Mouse (Mus musculus): ENCODE results near the gene F2r. TPM values are rescaled to one million over a fixed set of nuclear protein-coding genes. Genes with fewer than 3 reads are reported as not detected.
A peak's percentile ranks its signal among the peaks of the same experiment; 100 is the strongest.

The F2r gene
- polyA plus RNA-seq, 2 experiments = 38.5 to 77.2 TPM

- peak; percentile 14 for DNase-seq (ENCODE audit: low spot score)
- no peak overlapping the region for H3K27ac ChIP-seq (replicated peaks; ENCODE audit: low read depth, low read length)
- peak; percentile 28; the same call in 1 of the 2 replicates for ATAC-seq (ENCODE audit: low FRiP score, low read depth)
Measured at GRCm38 (mm10) chr13:95647248-95647647, 29.0 kb upstream of the F2r start.

GRCm38 (mm10) chr13:95646687-95647111 is 28.4 kb upstream of the F2r start:
- no peak for TF ChIP-seq POLR2A (IDR thresholded peaks at IDR 0.05; ENCODE audit: borderline replicate concordance, extremely low read depth, insufficient read depth, insufficient read length)
- Histone ChIP-seq H3K4me1 (ENCODE audit: control insufficient read depth, insufficient read depth, low read length) (peaks cover 13% of the 10 kb centered on the region), H3K4me2 (replicated peaks; ENCODE audit: low read depth, low read length, severe bottlenecking) (no peak overlapping the region), H3K4me3 (replicated peaks; ENCODE audit: low read length) (no peak overlapping the region), H3K9ac (ENCODE audit: low read depth, low read length, severe bottlenecking) (no peak overlapping the region), H3K27ac (replicated peaks; ENCODE audit: low read depth, low read length) (no peak overlapping the region), H3K27me3 (ENCODE audit: control insufficient read depth, insufficient read depth, low read length) (no peaks in the 10 kb centered on the region), H3K36me3 (ENCODE audit: control insufficient read depth, insufficient read depth, low read length) (peaks cover 5% of the 10 kb centered on the region), H3K9me3 (ENCODE audit: control insufficient read depth, low read length) (no peaks in the 10 kb centered on the region)
- DNase-seq (ENCODE audit: low spot score) = peak; percentile 53
- WGBS = 15% methylated on average over 9 of the region's 9 CpGs
- ATAC-seq (ENCODE audit: low FRiP score, low read depth) = peak; percentile 38; the same call in 1 of the 2 replicates

More at GRCm38 (mm10) chr13:95647248-95647647, 29.0 kb upstream of the F2r start:
- H3K36me3 ChIP-seq (ENCODE audit: control insufficient read depth, insufficient read depth, low read length) = peaks cover 5% of the 10 kb centered on the region
- no peak overlapping the region for H3K4me2 ChIP-seq (replicated peaks; ENCODE audit: low read depth, low read length, severe bottlenecking)
- 18% methylated on average over 4 of the region's 4 CpGs for WGBS
- H3K4me1 ChIP-seq (ENCODE audit: control insufficient read depth, insufficient read depth, low read length) = peaks cover 10% of the 10 kb centered on the region; the same call in 1 of the 2 replicates
- TF ChIP-seq POLR2A (IDR thresholded peaks at IDR 0.05; ENCODE audit: borderline replicate concordance, extremely low read depth, insufficient read depth, insufficient read length) = no peak
- H3K9ac ChIP-seq (ENCODE audit: low read depth, low read length, severe bottlenecking) = no peak overlapping the region
- H3K4me3 ChIP-seq (replicated peaks; ENCODE audit: low read length) = no peak overlapping the region
- no peaks in the 10 kb centered on the region for H3K9me3 ChIP-seq (ENCODE audit: control insufficient read depth, low read length)
- H3K27me3 ChIP-seq (ENCODE audit: control insufficient read depth, insufficient read depth, low read length) = no peaks in the 10 kb centered on the region

GRCm38 (mm10) chr13:95643740-95644139 is 25.5 kb upstream of the F2r start:
- DNase-seq (ENCODE audit: low spot score) (no peak), ATAC-seq (ENCODE audit: low FRiP score, low read depth) (no peak)
- H3K9ac ChIP-seq (ENCODE audit: low read depth, low read length, severe bottlenecking) = no peak overlapping the region
- H3K4me1 ChIP-seq (ENCODE audit: control insufficient read depth, insufficient read depth, low read length) = peaks cover 27% of the 10 kb centered on the region
- H3K27ac ChIP-seq (replicated peaks; ENCODE audit: low read depth, low read length) = peak overlapping the region; percentile 58; the same call in 1 of the 2 replicates
- WGBS = 28% methylated on average over 7 of the region's 7 CpGs
- no peak for TF ChIP-seq POLR2A (IDR thresholded peaks at IDR 0.05; ENCODE audit: borderline replicate concordance, extremely low read depth, insufficient read depth, insufficient read length)
- H3K4me3 ChIP-seq (replicated peaks; ENCODE audit: low read length) = no peak overlapping the region
- no peaks in the 10 kb centered on the region for H3K27me3 ChIP-seq (ENCODE audit: control insufficient read depth, insufficient read depth, low read length)
- H3K9me3 ChIP-seq (ENCODE audit: control insufficient read depth, low read length) = no peaks in the 10 kb centered on the region
- H3K4me2 ChIP-seq (replicated peaks; ENCODE audit: low read depth, low read length, severe bottlenecking) = no peak overlapping the region
- peaks cover 5% of the 10 kb centered on the region for H3K36me3 ChIP-seq (ENCODE audit: control insufficient read depth, insufficient read depth, low read length)

GRCm38 (mm10) chr13:95641061-95641986 is 23.0 kb upstream of the F2r start:
- H3K36me3 ChIP-seq (ENCODE audit: control insufficient read depth, insufficient read depth, low read length) = peaks cover 9% of the 10 kb centered on the region
- H3K4me3 ChIP-seq (replicated peaks; ENCODE audit: low read length) = no peak overlapping the region
- no peak overlapping the region for H3K27ac ChIP-seq (replicated peaks; ENCODE audit: low read depth, low read length)
- ATAC-seq (ENCODE audit: low FRiP score, low read depth) (peak; percentile 27; the same call in 1 of the 2 replicates), DNase-seq (ENCODE audit: low spot score) (peak; percentile 66)
- WGBS = 74% methylated on average over 17 of the region's 17 CpGs
- H3K9ac ChIP-seq (ENCODE audit: low read depth, low read length, severe bottlenecking) = no peak overlapping the region
- TF ChIP-seq POLR2A (IDR thresholded peaks at IDR 0.05; ENCODE audit: borderline replicate concordance, extremely low read depth, insufficient read depth, insufficient read length) = no peak
- H3K4me2 ChIP-seq (replicated peaks; ENCODE audit: low read depth, low read length, severe bottlenecking) = no peak overlapping the region
- no peaks in the 10 kb centered on the region for H3K27me3 ChIP-seq (ENCODE audit: control insufficient read depth, insufficient read depth, low read length)
- peaks cover 24% of the 10 kb centered on the region for H3K4me1 ChIP-seq (ENCODE audit: control insufficient read depth, insufficient read depth, low read length)
- no peaks in the 10 kb centered on the region for H3K9me3 ChIP-seq (ENCODE audit: control insufficient read depth, low read length)

- H3K27me3 ChIP-seq (ENCODE audit: control insufficient read depth, insufficient read depth, low read length) = no peaks in the 10 kb centered on the region
- ATAC-seq (ENCODE audit: low FRiP score, low read depth) (no peak), DNase-seq (ENCODE audit: low spot score) (no peak)
- peaks cover 24% of the 10 kb centered on the region for H3K4me1 ChIP-seq (ENCODE audit: control insufficient read depth, insufficient read depth, low read length)
- H3K9me3 ChIP-seq (ENCODE audit: control insufficient read depth, low read length) = no peaks in the 10 kb centered on the region
- WGBS = 85% methylated on average over 1 of the region's 1 CpGs
- TF ChIP-seq POLR2A (IDR thresholded peaks at IDR 0.05; ENCODE audit: borderline replicate concordance, extremely low read depth, insufficient read depth, insufficient read length) = no peak
- no peak overlapping the region for H3K27ac ChIP-seq (replicated peaks; ENCODE audit: low read depth, low read length)
- no peak overlapping the region for H3K4me2 ChIP-seq (replicated peaks; ENCODE audit: low read depth, low read length, severe bottlenecking)
- no peak overlapping the region for H3K4me3 ChIP-seq (replicated peaks; ENCODE audit: low read length)
- peaks cover 9% of the 10 kb centered on the region; the same call in 1 of the 2 replicates for H3K36me3 ChIP-seq (ENCODE audit: control insufficient read depth, insufficient read depth, low read length)
- no peak overlapping the region for H3K9ac ChIP-seq (ENCODE audit: low read depth, low read length, severe bottlenecking)
Measured at GRCm38 (mm10) chr13:95640408-95640807, 22.1 kb upstream of the F2r start.
